Mouse (Mus musculus) lung, adult 2 months (tissue): ENCODE data around the gene Arntl. TPM values are rescaled to one million over a fixed set of nuclear protein-coding genes. Genes with fewer than 3 reads are reported as not detected.
"Not testable (repeated sequence)": the region's sequence is repeated elsewhere in the genome, so short reads cannot be mapped to it uniquely, and the experiment has no call there.

Experiments used
- DNase-seq: peaks from one replicate; pipeline ENCODE4 v3.0.0; 2022
- H3K4me1 ChIP-seq: fragments of 200-500 bp; 2 replicates; pipeline ENCODE4 v1.6.1; 2011; ENCODE audit warnings: low read length; ENCODE audit not compliant: control insufficient read depth, insufficient read depth
- H3K4me3 ChIP-seq: fragments of 200-500 bp; replicated peaks from 2 replicates; pipeline ENCODE3; 2011; ENCODE audit warnings: low read depth, mild to moderate bottlenecking, control low read depth, low read length; ENCODE audit errors: extremely low read depth
- CTCF ChIP-seq: fragments of 200-500 bp; IDR thresholded peaks from 2 replicates; pipeline ENCODE4 v1.5.1; 2011; ENCODE audit warnings: mild to moderate bottlenecking, low read length, control low read depth; ENCODE audit not compliant: insufficient read depth
- POLR2A ChIP-seq: fragments of 200-500 bp; IDR thresholded peaks from 2 replicates; pipeline ENCODE4 v1.6.1; 2011; ENCODE audit warnings: low read depth, mild to moderate bottlenecking, control low read depth, low read length, borderline replicate concordance; ENCODE audit errors: extremely low read depth
- WGBS: fragments of 180-500 bp; shearing (Covaris S2); methylation state at CpG from one replicate; pipeline ENCODE4 v1.1.7; 2018; 5-methylcytosine and 5-hydroxymethylcytosine counted together
- polyA plus RNA-seq: library from polyadenylated mRNA; depleted of rRNA; stranded (reverse); fragments of >200 nt; gene quantifications from 2 replicates; pipeline ENCODE4 v1.2.3, GENCODE M21; 2012

Arntl gene
- polyA plus RNA-seq, 1 experiment = 15.8 TPM

GRCm38 (mm10) chr7:113261690-113262089 is 54.4 kb downstream of the Arntl start:
- TF ChIP-seq POLR2A = no peak
- WGBS = 85% methylated on average over 3 of the region's 3 CpGs
- no peaks in the 10 kb centered on the region; the same call in 1 of the 2 replicates for H3K4me1 ChIP-seq
- H3K4me3 ChIP-seq = no peak overlapping the region
- DNase-seq = no peak

GRCm38 (mm10) chr7:113262510-113263467 is 55.5 kb downstream of the Arntl start:
- not testable (repeated sequence) for DNase-seq, H3K4me1 ChIP-seq, H3K4me3 ChIP-seq
- 53% methylated on average over 14 of the region's 14 CpGs for WGBS

GRCm38 (mm10) chr7:113263990-113264389 is 56.7 kb downstream of the Arntl start:
- Histone ChIP-seq H3K4me3 (no peak overlapping the region), H3K4me1 (no peaks in the 10 kb centered on the region; the same call in 1 of the 2 replicates)
- no peak for DNase-seq
- TF ChIP-seq CTCF (no peak), POLR2A (no peak)
- WGBS = 93% methylated on average over 1 of the region's 1 CpGs

GRCm38 (mm10) chr7:113268287-113268686 is 61.0 kb downstream of the Arntl start:
- WGBS = 78% methylated on average over 9 of the region's 9 CpGs
- Histone ChIP-seq H3K4me3 (no peak overlapping the region), H3K4me1 (peaks cover 9% of the 10 kb centered on the region)
- TF ChIP-seq CTCF (peak; percentile 81), POLR2A (no peak)
- peak; percentile 67 for DNase-seq

GRCm38 (mm10) chr7:113269081-113269480 is 61.8 kb downstream of the Arntl start:
- no peak overlapping the region for H3K4me3 ChIP-seq
- no peak for TF ChIP-seq CTCF
- TF ChIP-seq POLR2A = no peak
- H3K4me1 ChIP-seq = peaks cover 9% of the 10 kb centered on the region
- no peak for DNase-seq

- Histone ChIP-seq H3K4me1 (peaks cover 9% of the 10 kb centered on the region), H3K4me3 (no peak overlapping the region)
- TF ChIP-seq CTCF = no peak
- TF ChIP-seq POLR2A = no peak
- DNase-seq = no peak
- 44% methylated on average over 3 of the region's 3 CpGs for WGBS
These were observed 62.7 kb downstream of the Arntl start for GRCm38 (mm10) chr7:113269921-113270320.

- Histone ChIP-seq H3K4me3 (no peak overlapping the region), H3K4me1 (peaks cover 9% of the 10 kb centered on the region)
- DNase-seq = no peak
- TF ChIP-seq CTCF (no peak), POLR2A (no peak)
- WGBS = 54% methylated on average over 10 of the region's 10 CpGs
These were observed 63.3 kb downstream of the Arntl start for GRCm38 (mm10) chr7:113270551-113270950.

GRCm38 (mm10) chr7:113270991-113271390 is 63.7 kb downstream of the Arntl start:
- TF ChIP-seq POLR2A = no peak
- TF ChIP-seq CTCF = no peak
- no peak overlapping the region for H3K4me3 ChIP-seq
- WGBS = 85% methylated on average over 2 of the region's 2 CpGs
- peaks cover 9% of the 10 kb centered on the region for H3K4me1 ChIP-seq
- DNase-seq = no peak

- no peak for DNase-seq
- Histone ChIP-seq H3K4me3 (no peak overlapping the region), H3K4me1 (peaks cover 9% of the 10 kb centered on the region)
- TF ChIP-seq POLR2A (no peak), CTCF (no peak)
- 80% methylated on average over 5 of the region's 6 CpGs for WGBS
These were observed 65.2 kb downstream of the Arntl start for GRCm38 (mm10) chr7:113272338-113272997.

- TF ChIP-seq POLR2A (no peak), CTCF (no peak)
- 44% methylated on average over 2 of the region's 2 CpGs for WGBS
These were observed 70.0 kb downstream of the Arntl start for GRCm38 (mm10) chr7:113277245-113277644.

More at GRCm38 (mm10) chr7:113277245-113277644, 70.0 kb downstream of the Arntl start:
- Histone ChIP-seq H3K4me1 (no peaks in the 10 kb centered on the region), H3K4me3 (no peak overlapping the region)
- no peak for DNase-seq
